Mouse (Mus musculus) C2C12 (cell line): ENCODE measurements around the gene Rnf32. TPM values are rescaled to one million over a fixed set of nuclear protein-coding genes. Genes with fewer than 3 reads are reported as not detected.

ENCODE experiments used
- H3K27me3 ChIP-seq: one replicate; pipeline ENCODE4 v1.6.1; 2011; ENCODE audit not compliant: control insufficient read depth, insufficient read depth, insufficient read length
- H3K36me3 ChIP-seq: one replicate; pipeline ENCODE4 v1.6.1; 2011; ENCODE audit not compliant: control insufficient read depth, insufficient read depth
- H3K4me3 ChIP-seq: one replicate; pipeline ENCODE4 v1.5.1; 2011; ENCODE audit warnings: mild to moderate bottlenecking, control low read depth; ENCODE audit not compliant: poor library complexity, insufficient read depth, severe bottlenecking
- H3K79me2 ChIP-seq: one replicate; pipeline ENCODE4 v1.6.1; 2011; ENCODE audit not compliant: control insufficient read depth, insufficient read depth
- H3K79me3 ChIP-seq: one replicate; pipeline ENCODE4 v1.6.1; 2011; ENCODE audit warnings: low read depth, control low read depth
- H3ac ChIP-seq: one replicate; pipeline ENCODE3; 2011; ENCODE audit warnings: low read depth; ENCODE audit not compliant: control insufficient read depth, insufficient read length
- CEBPB ChIP-seq: IDR thresholded peaks from one replicate; pipeline ENCODE4 v1.6.1; 2011; ENCODE audit warnings: low read depth, mild to moderate bottlenecking, control low read depth, moderate library complexity
- CTCF ChIP-seq: IDR thresholded peaks from one replicate; pipeline ENCODE4 v1.5.1; 2011; ENCODE audit not compliant: control insufficient read depth, insufficient read depth, insufficient read length
- FOSL1 ChIP-seq: IDR thresholded peaks from one replicate; pipeline ENCODE4 v1.8.0; 2011; ENCODE audit warnings: mild to moderate bottlenecking, low read length; ENCODE audit not compliant: poor library complexity, insufficient read depth, severe bottlenecking
- MAX ChIP-seq: IDR thresholded peaks from one replicate; pipeline ENCODE4 v1.6.1; 2011; ENCODE audit warnings: mild to moderate bottlenecking, control low read depth
- MYOD1 ChIP-seq: IDR thresholded peaks from one replicate; pipeline ENCODE4 v1.6.1; 2011; ENCODE audit warnings: low read depth; ENCODE audit not compliant: control insufficient read depth, insufficient read length
- MYOG ChIP-seq: IDR thresholded peaks from one replicate; pipeline ENCODE4 v1.6.1; 2011; ENCODE audit not compliant: control insufficient read depth, insufficient read length; ENCODE audit errors: extremely low read depth
- USF1 ChIP-seq: IDR thresholded peaks from one replicate; pipeline ENCODE4 v1.6.1; 2011; ENCODE audit warnings: low read depth, mild to moderate bottlenecking, control low read depth, moderate library complexity
- long read RNA-seq, 2 experiments: library from polyadenylated mRNA; unstranded; transcript quantifications; one replicate each; pipeline ENCODE4 v2.0.0; 2019 to 2020
- polyA plus RNA-seq: library from polyadenylated mRNA; unstranded; fragments of >200 nt; fragmentation: generic; extraction: Trizol; gene quantifications from one replicate; pipeline ENCODE4 v1.2.1, GENCODE M21; 2012; ENCODE audit warnings: missing spikeins

Rnf32 gene
- polyA plus RNA-seq: 0.48 TPM
- long read RNA-seq, experiment 1: 0 reads
- long read RNA-seq, experiment 2: 0 reads

DNA sequence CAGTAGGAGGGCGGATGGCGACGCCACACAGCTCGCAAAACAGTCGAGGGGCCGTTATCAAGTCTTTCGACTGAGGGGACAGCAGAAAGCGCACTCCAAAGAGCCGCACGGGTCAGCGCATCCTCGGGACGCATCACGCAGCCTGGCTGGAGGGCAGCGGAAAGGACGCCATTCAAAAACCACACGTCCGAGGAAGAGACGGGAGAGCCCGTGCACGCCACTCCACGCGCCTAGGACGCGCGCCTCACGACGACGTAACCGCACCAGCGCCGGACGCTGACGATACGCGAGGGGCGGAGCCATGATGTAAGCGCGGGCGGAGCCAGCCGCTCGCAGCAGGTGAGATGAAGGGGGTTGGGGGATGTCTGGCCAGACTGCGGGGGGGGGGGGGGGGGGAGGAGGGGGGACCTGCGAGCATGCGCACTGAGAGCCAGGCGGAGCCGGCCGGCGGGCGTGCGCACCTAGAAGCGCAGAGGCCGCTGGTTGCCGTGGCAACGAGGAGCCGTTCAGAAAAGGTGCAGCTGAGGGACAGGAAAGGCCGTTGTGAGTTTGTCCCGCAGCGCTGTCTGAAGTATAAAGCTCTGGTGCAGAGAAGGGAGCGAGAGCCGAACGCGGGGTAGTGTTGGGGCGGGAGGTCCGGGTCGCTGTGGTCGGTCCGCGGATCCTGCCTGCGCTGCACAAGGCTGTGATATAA, at the start of gene Rnf32:
Rnf32 (plus strand) TSS at position 423 of the 694 bp plus-strand sequence.
- H3ac ChIP-seq: peak within 1 kb of the TSS; percentile 31
- H3K36me3 ChIP-seq: no peaks in the 10 kb centered on the region
- H3K4me3 ChIP-seq: peak within 1 kb of the TSS; percentile 28
- H3K79me3 ChIP-seq: no peaks in the 10 kb centered on the region
- TF ChIP-seq CEBPB (no peak), MAX (no peak), MYOD1 (no peak), MYOG (no peak), USF1 (no peak), FOSL1 (no peak), CTCF (no peak)
- H3K27me3 ChIP-seq: no peaks in the 10 kb centered on the region
- no peaks in the 10 kb centered on the region for H3K79me2 ChIP-seq

DNA sequence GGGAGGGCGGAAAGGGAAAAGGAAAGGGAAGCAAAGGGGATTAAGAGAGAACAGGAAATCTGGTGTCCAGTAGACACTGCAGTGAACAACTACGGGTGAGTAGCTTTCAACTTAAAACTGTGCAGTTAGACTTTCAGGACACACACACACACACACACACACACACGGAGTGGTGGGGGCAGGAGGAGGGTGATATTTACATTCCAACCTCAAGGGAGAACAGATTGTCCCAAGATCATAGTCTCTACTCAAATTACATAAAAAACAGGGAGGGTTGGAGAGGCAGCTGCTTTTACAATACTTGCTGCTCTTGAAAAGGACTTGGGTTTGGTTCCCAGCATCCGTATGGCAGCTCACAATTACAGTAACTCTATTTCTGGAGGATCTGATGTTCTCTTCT, 45.6 kb upstream of the Rnf32 start:
- Histone ChIP-seq H3K79me3 (no peaks in the 10 kb centered on the region), H3K27me3 (no peaks in the 10 kb centered on the region), H3K4me3 (no peak overlapping the region), H3K79me2 (no peaks in the 10 kb centered on the region), H3ac (no peak overlapping the region), H3K36me3 (no peaks in the 10 kb centered on the region)
- TF ChIP-seq USF1 (no peak), CTCF (no peak), CEBPB (no peak), FOSL1 (no peak), MAX (no peak), MYOD1 (no peak), MYOG (no peak)

DNA sequence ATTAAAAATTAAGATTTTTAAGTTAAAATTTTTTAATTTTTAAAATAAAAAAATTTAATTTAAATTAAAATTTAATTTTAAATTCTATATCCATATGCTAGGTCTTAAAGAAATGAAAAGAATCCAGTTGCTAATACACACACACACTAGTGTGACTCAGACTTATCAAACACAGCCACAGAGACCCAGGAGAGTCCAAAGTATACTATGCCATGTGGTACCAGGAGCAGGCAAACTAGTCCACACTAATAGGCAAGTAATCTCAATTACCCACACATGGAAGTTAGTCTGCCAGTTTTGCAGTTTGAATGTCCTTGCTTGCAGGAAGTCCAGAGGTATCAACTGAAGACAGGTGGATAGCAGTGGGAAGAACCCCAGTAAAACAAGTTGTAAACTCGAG, 35.9 kb upstream of the Rnf32 start:
- H3K79me2 ChIP-seq: no peaks in the 10 kb centered on the region
- no peaks in the 10 kb centered on the region for H3K27me3 ChIP-seq
- H3K79me3 ChIP-seq: no peaks in the 10 kb centered on the region
- TF ChIP-seq MYOG (no peak), CTCF (no peak), USF1 (no peak), MYOD1 (no peak), CEBPB (no peak), MAX (no peak), FOSL1 (no peak)
- H3K36me3 ChIP-seq: no peaks in the 10 kb centered on the region
- no peak overlapping the region for H3ac ChIP-seq
- H3K4me3 ChIP-seq: no peak overlapping the region

DNA sequence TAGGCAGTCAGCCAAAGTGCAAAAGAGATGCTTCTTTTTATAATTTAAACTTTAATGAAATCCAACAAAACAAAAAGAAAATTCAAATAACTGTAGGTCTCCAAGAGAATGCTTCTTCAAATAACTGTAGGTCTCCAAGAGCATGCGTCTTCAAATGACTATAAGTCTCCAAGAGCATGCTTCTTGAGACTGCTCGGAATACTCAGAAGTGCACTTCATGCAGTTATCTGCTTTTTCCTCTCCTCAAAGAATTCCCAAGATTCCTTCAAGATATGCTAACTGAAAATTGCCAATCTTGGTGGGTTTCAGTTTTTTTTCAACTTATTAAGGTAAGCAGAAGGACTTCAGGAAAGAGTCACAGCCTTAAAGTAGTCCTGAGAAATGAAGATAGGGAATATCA, 28.8 kb upstream of the Rnf32 start:
- Histone ChIP-seq H3ac (no peak overlapping the region), H3K27me3 (no peaks in the 10 kb centered on the region), H3K36me3 (no peaks in the 10 kb centered on the region), H3K4me3 (no peak overlapping the region), H3K79me3 (no peaks in the 10 kb centered on the region), H3K79me2 (no peaks in the 10 kb centered on the region)
- no peak for TF ChIP-seq CTCF
- no peak for TF ChIP-seq MYOD1
- TF ChIP-seq CEBPB: no peak
- TF ChIP-seq MYOG: no peak
- TF ChIP-seq MAX: no peak
- no peak for TF ChIP-seq USF1
- TF ChIP-seq FOSL1: no peak

DNA sequence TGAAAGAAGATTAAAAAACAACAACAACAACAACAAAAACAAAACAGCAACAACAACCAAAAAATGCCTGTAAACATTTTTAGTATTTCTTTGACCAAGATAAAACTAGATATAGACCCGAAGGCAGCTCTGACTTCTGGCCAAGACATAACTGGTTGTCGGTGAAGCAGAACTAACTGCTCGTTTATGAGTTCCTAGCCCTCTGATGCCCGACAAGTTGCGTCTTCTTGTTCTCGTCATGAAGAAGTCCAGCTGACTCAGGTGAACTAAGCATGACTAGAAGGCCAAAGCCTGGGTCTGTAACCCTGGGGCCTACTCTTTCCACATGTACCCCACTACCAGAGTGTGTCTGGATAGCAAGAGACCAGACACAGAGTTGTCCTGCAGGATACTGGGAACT, 25.6 kb upstream of the Rnf32 start:
- no peaks in the 10 kb centered on the region for H3K79me3 ChIP-seq
- TF ChIP-seq MYOG: no peak
- TF ChIP-seq USF1: no peak
- TF ChIP-seq MYOD1: no peak
- TF ChIP-seq FOSL1: no peak
- TF ChIP-seq MAX: no peak
- TF ChIP-seq CTCF: no peak
- no peak for TF ChIP-seq CEBPB
- H3ac ChIP-seq: no peak overlapping the region
- H3K4me3 ChIP-seq: no peak overlapping the region
- no peaks in the 10 kb centered on the region for H3K79me2 ChIP-seq
- no peaks in the 10 kb centered on the region for H3K27me3 ChIP-seq
- no peaks in the 10 kb centered on the region for H3K36me3 ChIP-seq

DNA sequence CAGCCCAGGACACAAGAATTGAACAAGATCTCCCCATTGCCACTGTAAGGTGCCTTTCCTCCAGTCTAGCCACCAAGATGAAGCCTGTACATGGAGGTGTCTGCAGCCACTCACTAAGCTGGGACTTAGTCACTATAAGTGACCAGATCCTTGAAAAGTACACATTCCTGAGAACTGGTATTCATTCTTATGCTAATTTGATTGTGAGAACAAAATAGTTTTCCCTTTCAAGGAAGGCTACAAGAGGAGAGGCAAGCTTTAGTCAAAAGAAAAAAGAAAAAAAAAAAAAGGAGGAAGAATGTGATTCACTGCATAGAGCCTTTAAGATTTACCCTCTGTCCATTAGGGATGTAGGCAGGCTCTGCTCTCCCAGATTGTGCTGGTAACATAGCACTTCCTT, 24.6 kb upstream of the Rnf32 start:
- no peak overlapping the region for H3K4me3 ChIP-seq
- H3K36me3 ChIP-seq: no peaks in the 10 kb centered on the region
- no peaks in the 10 kb centered on the region for H3K27me3 ChIP-seq
- H3K79me2 ChIP-seq: no peaks in the 10 kb centered on the region
- no peak for TF ChIP-seq MYOG
- TF ChIP-seq MYOD1: no peak
- TF ChIP-seq USF1: no peak
- TF ChIP-seq MAX: no peak
- TF ChIP-seq FOSL1: no peak
- no peak for TF ChIP-seq CEBPB
- no peak for TF ChIP-seq CTCF
- H3ac ChIP-seq: no peak overlapping the region
- no peaks in the 10 kb centered on the region for H3K79me3 ChIP-seq
